Mouse (Mus musculus) heart, embryonic 13.5 days (tissue): Measurements from ENCODE around the gene Ss18l1. TPM values are rescaled to one million over a fixed set of nuclear protein-coding genes. Genes with fewer than 3 reads are reported as not detected.

Source experiments
- ATAC-seq: fragments of 200-750 bp; cut with Nextera tagmentation; 2 replicates; pipeline ENCODE4 v1.8.0; 2017; ENCODE audit warnings: moderate TSS enrichment; ENCODE audit not compliant: insufficient number of reproducible peaks, low FRiP score, low TSS enrichment; ENCODE audit errors: extremely low read depth
- H3K27ac ChIP-seq: fragments of 300-500 bp; sonication (generic); replicated peaks from 2 replicates; pipeline ENCODE4 v1.5.1; 2015; ENCODE audit warnings: moderate library complexity, mild to moderate bottlenecking, inconsistent platforms
- H3K27me3 ChIP-seq: fragments of 300-500 bp; sonication (generic); replicated peaks from 2 replicates; pipeline ENCODE4 v1.6.1; 2015; ENCODE audit warnings: mild to moderate bottlenecking, inconsistent platforms
- H3K36me3 ChIP-seq: fragments of 300-500 bp; sonication (generic); 2 replicates; pipeline ENCODE4 v1.6.1; 2015; ENCODE audit warnings: mild to moderate bottlenecking, inconsistent platforms
- H3K4me1 ChIP-seq: fragments of 300-500 bp; sonication (generic); 2 replicates; pipeline ENCODE4 v1.6.1; 2015; ENCODE audit warnings: inconsistent platforms
- H3K4me2 ChIP-seq: fragments of 300-500 bp; sonication (generic); 2 replicates; pipeline ENCODE4 v1.6.1; 2015; ENCODE audit warnings: inconsistent platforms, mild to moderate bottlenecking, moderate library complexity
- H3K4me3 ChIP-seq: fragments of 300-500 bp; sonication (generic); 2 replicates; pipeline ENCODE4 v1.5.1; 2015; ENCODE audit warnings: moderate library complexity, mild to moderate bottlenecking, inconsistent platforms
- H3K9ac ChIP-seq: fragments of 300-500 bp; sonication (generic); 2 replicates; pipeline ENCODE4 v1.6.1; 2015; ENCODE audit warnings: inconsistent platforms, mild to moderate bottlenecking, moderate library complexity
- H3K9me3 ChIP-seq: fragments of 300-500 bp; sonication (generic); 2 replicates; pipeline ENCODE4 v1.6.1; 2016; ENCODE audit warnings: inconsistent platforms
- WGBS: fragments of 180-500 bp; shearing (Covaris S2); methylation state at CpG from one replicate; pipeline ENCODE4 v1.1.7; 2015; ENCODE audit warnings: mixed read lengths; 5-methylcytosine and 5-hydroxymethylcytosine counted together
- polyA plus RNA-seq: library from polyadenylated mRNA; unstranded; fragments of >200 nt; fragmentation: Nextera tagmentation; extraction: Ambion mirVana; gene quantifications from 2 replicates; pipeline ENCODE4 v1.2.1, GENCODE M21; 2015

Gene Ss18l1
- polyA plus RNA-seq, 1 experiment from 2014 or later = 2.5 TPM

DNA sequence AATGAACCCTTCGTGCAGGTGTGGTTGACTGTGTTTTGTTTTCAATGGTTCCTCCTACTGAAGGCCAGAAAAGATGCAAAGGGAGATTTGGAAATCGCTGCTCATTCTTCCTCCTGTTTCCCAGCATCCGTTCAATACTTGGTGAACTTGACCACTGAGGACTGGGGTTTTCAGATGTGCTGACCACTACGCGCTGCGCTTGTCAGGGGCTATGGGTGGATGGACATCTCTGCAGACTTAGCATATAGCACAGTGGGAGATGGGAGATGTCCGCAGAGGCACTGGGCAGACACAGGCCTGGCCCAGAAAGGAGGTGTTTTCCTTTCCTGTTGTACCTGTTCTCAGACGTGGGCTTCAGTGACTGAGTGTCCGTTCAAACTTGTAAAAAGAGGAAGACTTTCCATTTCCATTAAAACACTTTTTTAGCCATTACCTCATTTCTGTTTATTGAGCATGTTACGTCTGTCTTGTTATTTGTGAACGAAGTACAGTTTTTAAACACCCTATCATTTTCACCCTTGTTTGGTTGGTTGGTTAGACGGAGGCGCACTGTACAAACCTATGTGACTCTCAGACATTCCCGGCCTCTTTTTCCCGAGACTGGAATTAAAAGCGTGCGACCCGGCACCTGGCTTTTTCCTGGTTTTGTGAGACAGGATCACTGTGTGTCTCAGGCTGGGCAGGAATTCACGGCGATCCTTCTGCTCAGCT is 27.6 kb downstream of the Ss18l1 start:
- no peaks in the 10 kb centered on the region for H3K9me3 ChIP-seq
- peak overlapping the region; percentile 95 for H3K4me2 ChIP-seq
- peaks cover 15% of the 10 kb centered on the region for H3K4me1 ChIP-seq
- 31% methylated on average over 20 of the region's 20 CpGs for WGBS
- peaks cover 38% of the 10 kb centered on the region for H3K36me3 ChIP-seq
- peak overlapping the region; percentile 81 for H3K27ac ChIP-seq
- H3K27me3 ChIP-seq = no peaks in the 10 kb centered on the region
- peak overlapping the region; percentile 79 for H3K4me3 ChIP-seq
- no peak; the same call in 1 of the 2 replicates for ATAC-seq
- H3K9ac ChIP-seq = peak overlapping the region; percentile 85

DNA sequence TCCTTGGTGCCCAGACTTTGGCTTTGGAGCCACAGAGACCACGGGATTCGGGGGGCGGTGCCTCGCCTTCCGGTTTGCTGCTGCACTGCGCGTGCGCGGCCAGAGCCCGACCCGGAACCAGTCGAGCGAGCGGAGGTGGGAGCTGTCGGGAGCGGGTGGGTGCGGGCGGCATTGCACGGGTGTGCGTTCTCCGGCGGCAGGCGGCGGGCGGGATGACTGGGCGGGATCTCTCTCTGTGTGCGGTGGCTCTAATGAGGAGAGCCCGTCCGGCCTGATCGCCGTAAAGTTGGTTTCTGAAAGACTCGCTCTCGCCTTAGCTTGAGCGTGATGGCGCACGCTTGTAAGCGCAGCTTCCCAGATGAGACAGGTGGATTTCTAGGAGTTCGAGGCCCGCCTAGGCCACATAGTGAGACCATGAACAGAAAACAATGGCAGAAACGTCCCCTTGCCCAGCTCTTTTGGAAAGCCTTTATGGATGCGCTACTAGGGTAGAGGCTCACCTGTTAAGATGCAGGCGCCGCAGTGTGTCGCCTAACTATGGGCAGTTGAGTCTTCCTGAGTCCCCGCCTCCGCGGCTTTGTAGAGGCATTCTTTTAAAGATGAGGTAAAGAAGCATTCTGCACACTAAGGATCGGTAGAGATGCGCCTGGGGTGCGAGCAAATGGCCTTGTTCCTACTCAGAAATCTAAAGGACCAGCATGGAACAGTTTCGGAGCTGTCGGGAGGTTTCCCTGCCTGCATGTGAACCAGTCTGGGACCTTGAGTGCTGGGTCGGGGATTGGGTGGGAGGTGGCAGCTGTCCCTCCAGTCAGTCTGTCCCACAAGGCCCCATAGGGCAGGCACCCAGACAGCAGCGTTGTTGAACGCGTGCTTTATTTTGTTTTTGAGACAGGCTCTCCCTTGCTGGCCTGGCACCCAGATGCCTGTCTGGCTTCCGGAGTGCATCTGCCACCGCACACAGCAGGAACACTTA is 28.5 kb downstream of the Ss18l1 start, which contains the start of gene Mtg2:
Mtg2 (plus strand) TSS at position 108 of the 973 bp plus-strand sequence.
- peak; percentile 82 for ATAC-seq
- WGBS = 5% methylated on average over 58 of the region's 58 CpGs
- H3K27me3 ChIP-seq = no peaks in the 10 kb centered on the region
- peak within 1 kb of the TSS; percentile 79 for H3K4me3 ChIP-seq
- no peaks in the 10 kb centered on the region for H3K9me3 ChIP-seq
- H3K36me3 ChIP-seq = peaks cover 35% of the 10 kb centered on the region
- peak within 1 kb of the TSS; percentile 95 for H3K4me2 ChIP-seq
- peak within 1 kb of the TSS; percentile 81 for H3K27ac ChIP-seq
- H3K4me1 ChIP-seq = peaks cover 15% of the 10 kb centered on the region
- peak within 1 kb of the TSS; percentile 85 for H3K9ac ChIP-seq

DNA sequence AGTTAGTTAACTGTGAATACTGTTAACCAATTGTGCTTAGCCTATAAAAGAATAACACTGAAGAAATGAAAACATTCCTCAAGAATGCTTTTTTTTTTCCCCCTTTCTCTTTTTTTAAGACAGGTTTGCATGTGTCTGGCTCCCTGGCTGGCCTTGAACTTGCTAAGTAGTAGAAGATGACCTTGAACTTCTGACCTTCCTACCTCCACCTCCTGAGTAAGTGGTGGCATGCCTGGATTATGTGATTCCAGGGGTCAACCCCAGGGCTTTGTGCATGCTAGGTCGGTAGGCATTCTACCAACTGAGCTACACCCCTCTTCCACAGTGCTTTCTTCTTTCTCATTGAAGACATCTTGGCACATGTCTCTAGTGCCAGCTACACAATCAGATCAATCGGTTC is 29.4 kb downstream of the Ss18l1 start:
- Histone ChIP-seq H3K27ac (no peak overlapping the region), H3K9ac (peak overlapping the region; percentile 14; the same call in 1 of the 2 replicates), H3K9me3 (no peaks in the 10 kb centered on the region), H3K4me3 (peak overlapping the region; percentile 79; the same call in 1 of the 2 replicates), H3K36me3 (peaks cover 35% of the 10 kb centered on the region), H3K4me1 (peaks cover 15% of the 10 kb centered on the region), H3K27me3 (no peaks in the 10 kb centered on the region), H3K4me2 (no peak overlapping the region)
- 73% methylated on average over 2 of the region's 2 CpGs for WGBS
- no peak for ATAC-seq

DNA sequence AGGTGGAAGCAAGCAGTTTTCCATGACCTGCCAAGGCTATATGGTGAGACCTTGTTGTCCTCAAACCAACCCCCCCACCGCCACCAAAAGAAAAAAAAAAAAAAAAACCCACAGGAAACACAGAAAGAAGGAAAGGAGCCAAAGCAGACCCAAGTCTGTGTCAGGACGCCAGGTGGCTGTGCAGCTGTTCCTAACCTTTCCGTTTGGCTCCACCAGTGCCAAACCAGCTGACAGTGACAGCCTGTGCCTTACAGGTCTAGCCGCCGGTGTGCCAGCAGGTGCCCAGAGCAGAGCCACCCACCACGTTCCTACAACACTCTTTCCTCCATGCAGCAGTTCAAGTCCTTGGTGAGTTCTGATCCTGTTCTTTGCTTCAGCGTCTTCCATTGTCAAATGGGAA is 30.6 kb downstream of the Ss18l1 start:
- H3K4me2 ChIP-seq = no peak overlapping the region
- H3K4me1 ChIP-seq = peaks cover 15% of the 10 kb centered on the region
- H3K27me3 ChIP-seq = no peaks in the 10 kb centered on the region
- ATAC-seq = no peak
- peaks cover 36% of the 10 kb centered on the region for H3K36me3 ChIP-seq
- no peak overlapping the region for H3K9ac ChIP-seq
- WGBS = 81% methylated on average over 7 of the region's 7 CpGs
- H3K4me3 ChIP-seq = no peak overlapping the region
- no peak overlapping the region for H3K27ac ChIP-seq
- H3K9me3 ChIP-seq = no peaks in the 10 kb centered on the region

DNA sequence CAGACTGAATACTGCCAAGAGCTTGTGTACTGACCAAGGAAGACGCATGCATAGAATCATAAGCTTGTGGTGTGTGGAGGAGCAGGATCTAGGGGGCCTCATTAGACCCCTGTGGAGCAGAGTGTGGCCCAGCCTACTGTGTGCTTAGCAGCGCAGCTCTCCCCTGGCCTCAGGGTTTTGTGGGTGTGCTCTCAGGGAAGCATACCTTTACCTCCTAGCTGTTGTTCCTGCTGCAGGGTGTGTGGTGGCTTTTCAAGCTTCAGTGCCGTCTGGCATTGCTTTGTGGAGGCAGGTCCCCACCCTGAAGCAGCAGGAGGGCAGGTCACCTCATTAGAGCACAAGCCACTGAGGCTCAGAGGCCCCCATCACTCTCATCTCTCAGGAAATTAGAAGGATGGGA is 35.3 kb downstream of the Ss18l1 start:
- Histone ChIP-seq H3K27ac (no peak overlapping the region), H3K4me2 (no peak overlapping the region), H3K9ac (no peak overlapping the region), H3K4me1 (no peaks in the 10 kb centered on the region), H3K9me3 (no peaks in the 10 kb centered on the region), H3K27me3 (no peaks in the 10 kb centered on the region), H3K36me3 (peaks cover 63% of the 10 kb centered on the region), H3K4me3 (no peak overlapping the region)
- 76% methylated on average over 3 of the region's 3 CpGs for WGBS
- no peak for ATAC-seq

DNA sequence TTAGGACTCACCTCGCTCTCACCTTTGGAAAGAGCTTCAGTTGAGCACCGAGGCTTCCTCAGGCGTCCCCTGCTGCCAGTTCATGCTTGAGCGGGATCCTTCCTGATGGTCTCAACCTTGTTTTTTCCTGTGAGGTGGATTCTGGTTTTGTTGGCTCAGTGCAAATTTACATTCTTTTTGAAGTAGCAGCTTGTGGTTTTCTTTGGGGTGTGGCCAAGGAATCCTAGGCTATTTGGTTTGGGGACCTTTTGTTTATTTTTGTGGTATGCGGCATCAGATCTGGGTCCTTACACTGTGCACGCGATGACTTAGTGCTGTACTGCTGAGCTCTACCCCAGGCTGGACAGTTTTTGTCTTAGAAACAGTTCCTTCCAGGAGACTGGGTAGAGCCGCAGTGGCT is 38.4 kb downstream of the Ss18l1 start:
- no peak for ATAC-seq
- Histone ChIP-seq H3K4me2 (no peak overlapping the region), H3K27ac (no peak overlapping the region), H3K27me3 (no peaks in the 10 kb centered on the region), H3K4me1 (peaks cover 6% of the 10 kb centered on the region; the same call in 1 of the 2 replicates), H3K36me3 (peaks cover 73% of the 10 kb centered on the region), H3K4me3 (no peak overlapping the region), H3K9me3 (no peaks in the 10 kb centered on the region), H3K9ac (no peak overlapping the region)
- 91% methylated on average over 8 of the region's 8 CpGs for WGBS

DNA sequence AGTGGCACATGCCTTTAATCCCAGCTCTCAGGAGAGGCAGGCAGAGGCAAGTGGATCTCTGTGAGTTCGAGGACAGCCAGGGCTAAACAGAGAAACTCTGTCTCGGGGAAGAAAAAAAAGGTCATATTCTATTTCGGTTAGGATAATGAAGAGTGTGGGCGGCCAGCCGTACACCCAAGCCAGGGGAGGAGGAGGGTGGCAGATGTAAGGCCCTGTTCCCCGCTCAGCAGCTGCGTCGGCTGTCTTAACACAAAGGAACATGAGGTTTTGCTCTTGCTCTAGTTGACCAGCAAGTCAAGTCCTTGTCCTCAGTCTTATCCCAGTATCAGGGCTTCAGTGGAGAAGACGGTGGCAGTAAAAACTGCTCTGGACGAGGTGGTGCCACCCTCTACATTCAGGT is 40.8 kb downstream of the Ss18l1 start:
- H3K9ac ChIP-seq = no peak overlapping the region
- no peaks in the 10 kb centered on the region for H3K9me3 ChIP-seq
- no peak overlapping the region for H3K4me2 ChIP-seq
- 83% methylated on average over 10 of the region's 10 CpGs for whole genome bisulfite sequencing
- H3K4me1 ChIP-seq = peaks cover 6% of the 10 kb centered on the region; the same call in 1 of the 2 replicates
- no peak for ATAC-seq
- no peak overlapping the region for H3K27ac ChIP-seq
- no peaks in the 10 kb centered on the region for H3K27me3 ChIP-seq
- no peak overlapping the region for H3K4me3 ChIP-seq
- peaks cover 73% of the 10 kb centered on the region for H3K36me3 ChIP-seq

DNA sequence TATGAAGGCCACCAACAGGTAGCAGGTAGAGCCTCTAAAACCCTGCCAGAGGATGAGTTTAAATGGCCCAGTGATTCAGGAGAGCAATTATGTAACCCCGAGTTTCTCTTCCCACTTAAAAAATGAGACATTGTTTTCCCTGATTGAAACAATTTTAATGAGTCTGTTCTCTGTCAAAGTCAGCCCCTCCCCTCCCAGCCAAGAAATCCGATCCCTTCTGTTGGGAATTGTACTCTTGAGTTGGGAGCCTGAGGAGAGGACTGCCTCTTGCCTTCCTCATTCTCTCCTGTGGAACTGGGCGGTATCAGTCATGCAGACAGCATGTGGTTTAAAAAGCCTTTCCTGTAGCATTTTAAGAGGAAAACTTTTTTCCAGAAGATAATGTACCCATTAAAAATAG is 42.3 kb downstream of the Ss18l1 start:
- no peak overlapping the region for H3K4me3 ChIP-seq
- peaks cover 59% of the 10 kb centered on the region for H3K36me3 ChIP-seq
- no peaks in the 10 kb centered on the region for H3K9me3 ChIP-seq
- ATAC-seq = no peak
- H3K9ac ChIP-seq = no peak overlapping the region
- H3K4me2 ChIP-seq = no peak overlapping the region
- 38% methylated on average over 3 of the region's 3 CpGs for WGBS
- H3K27ac ChIP-seq = no peak overlapping the region
- H3K27me3 ChIP-seq = 0 out of 2 replicates have a peak, but pooled peaks cover 2% of the 10 kb centered on the region
- H3K4me1 ChIP-seq = peaks cover 6% of the 10 kb centered on the region; the same call in 1 of the 2 replicates

DNA sequence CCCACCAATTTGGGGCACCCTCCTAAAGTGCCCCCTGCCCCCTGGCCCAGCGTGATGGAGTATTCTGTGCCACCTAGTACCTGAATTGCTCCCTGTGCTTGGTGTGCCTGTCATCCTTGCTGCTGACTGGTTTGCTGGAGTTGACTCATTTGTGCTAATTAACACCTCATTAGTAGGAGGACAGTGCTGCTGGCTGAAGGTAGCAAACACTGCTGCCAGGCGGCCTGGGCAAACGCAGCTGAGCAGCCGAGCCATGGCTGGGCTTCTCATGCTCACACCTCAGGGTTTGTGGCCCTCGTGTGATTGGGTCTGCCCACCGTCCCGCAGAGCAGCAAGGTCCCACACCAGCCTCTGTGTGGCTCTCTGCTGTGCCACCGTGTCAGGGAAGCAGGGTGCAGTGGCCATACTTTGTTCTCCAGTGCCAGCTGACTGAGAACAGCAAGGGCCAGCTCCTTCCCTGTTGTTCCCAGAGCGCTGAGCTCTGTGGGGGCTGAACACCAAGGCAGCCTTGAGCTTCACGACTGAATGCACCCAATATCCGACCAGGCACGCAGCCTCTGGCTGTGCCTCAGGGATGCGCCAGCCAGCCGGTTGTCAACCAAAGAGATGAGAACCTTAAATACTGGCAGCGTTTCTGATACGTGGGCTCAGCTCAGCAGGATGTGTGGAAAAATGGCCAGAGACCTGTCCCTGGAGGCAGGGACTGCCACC is 43.8 kb downstream of the Ss18l1 start:
- H3K36me3 ChIP-seq = peaks cover 47% of the 10 kb centered on the region
- peaks cover 11% of the 10 kb centered on the region for H3K27me3 ChIP-seq
- no peak for ATAC-seq
- no peak overlapping the region for H3K4me2 ChIP-seq
- no peak overlapping the region for H3K9ac ChIP-seq
- WGBS = 69% methylated on average over 16 of the region's 16 CpGs
- peaks cover 6% of the 10 kb centered on the region; the same call in 1 of the 2 replicates for H3K4me1 ChIP-seq
- no peak overlapping the region for H3K27ac ChIP-seq
- H3K9me3 ChIP-seq = no peaks in the 10 kb centered on the region
- no peak overlapping the region for H3K4me3 ChIP-seq

DNA sequence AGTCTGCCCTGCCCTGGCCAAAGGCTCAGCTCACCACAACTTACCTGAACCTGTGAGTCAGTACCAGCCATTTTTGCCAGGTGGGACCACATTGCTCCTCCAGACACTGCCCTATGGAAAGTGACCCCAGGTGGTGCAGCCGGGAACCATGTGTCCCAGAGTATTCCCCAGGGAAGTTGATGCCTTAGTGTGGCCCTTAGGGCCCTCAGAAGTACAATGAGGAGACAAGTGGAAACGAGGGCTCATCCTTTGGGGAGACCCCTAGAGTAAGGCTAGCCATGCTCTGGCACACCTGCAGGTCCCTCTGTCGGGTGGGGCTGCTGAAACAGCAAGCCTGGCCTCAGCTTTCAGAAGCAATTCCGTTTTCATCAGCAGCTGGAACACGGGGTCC is 44.3 kb downstream of the Ss18l1 start:
- no peak overlapping the region for H3K27ac ChIP-seq
- no peak overlapping the region for H3K9ac ChIP-seq
- H3K4me1 ChIP-seq = peaks cover 6% of the 10 kb centered on the region; the same call in 1 of the 2 replicates
- no peaks in the 10 kb centered on the region for H3K9me3 ChIP-seq
- no peak overlapping the region for H3K4me3 ChIP-seq
- no peak overlapping the region for H3K4me2 ChIP-seq
- no peak for ATAC-seq
- peaks cover 11% of the 10 kb centered on the region for H3K27me3 ChIP-seq
- WGBS = 78% methylated on average over 5 of the region's 5 CpGs
- H3K36me3 ChIP-seq = peaks cover 41% of the 10 kb centered on the region

DNA sequence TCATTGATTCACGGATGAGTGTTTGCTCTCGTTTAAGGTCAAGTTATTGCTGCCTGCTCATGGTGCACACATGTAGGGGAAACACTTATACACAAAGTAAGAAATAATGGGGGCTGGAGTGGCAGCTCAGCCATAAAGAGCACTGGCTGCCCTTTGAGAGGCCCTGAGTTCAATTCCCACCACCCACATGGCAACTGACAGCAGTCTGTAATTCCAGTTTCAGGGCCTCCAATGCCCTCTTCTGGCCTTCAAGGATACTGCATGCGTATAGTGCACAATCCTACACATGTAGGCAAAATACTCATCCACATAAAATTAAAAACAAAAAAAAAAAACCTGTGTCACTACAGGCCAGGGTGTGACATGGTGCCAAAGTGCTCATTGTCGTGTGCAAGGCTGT is 45.2 kb downstream of the Ss18l1 start:
- Histone ChIP-seq H3K27me3 (peaks cover 11% of the 10 kb centered on the region), H3K4me1 (peaks cover 6% of the 10 kb centered on the region; the same call in 1 of the 2 replicates), H3K27ac (no peak overlapping the region), H3K4me3 (no peak overlapping the region), H3K9me3 (no peaks in the 10 kb centered on the region), H3K36me3 (peaks cover 33% of the 10 kb centered on the region), H3K9ac (no peak overlapping the region), H3K4me2 (no peak overlapping the region)
- ATAC-seq = no peak
- 87% methylated on average over 4 of the region's 4 CpGs for WGBS
